Mouse (Mus musculus) liver, adult 2 months (tissue): Measurements from ENCODE around the gene Popdc3. TPM values are rescaled to one million over a fixed set of nuclear protein-coding genes. Genes with fewer than 3 reads are reported as not detected.
"Not testable (repeated sequence)": the region's sequence is repeated elsewhere in the genome, so short reads cannot be mapped to it uniquely, and the experiment has no call there.

Experiments used
- DNase-seq: peaks from one replicate; pipeline ENCODE4 v3.0.0-alpha.2; 2011; ENCODE audit warnings: low read depth, low spot score; ENCODE audit errors: extremely low read depth
- H3K27ac ChIP-seq: fragments of 200-500 bp; replicated peaks from 2 replicates; pipeline ENCODE4 v1.5.1; 2012; ENCODE audit warnings: low read depth, mild to moderate bottlenecking, control low read depth, inconsistent platforms, low read length; ENCODE audit not compliant: insufficient read depth
- H3K27me3 ChIP-seq: fragments of 200-500 bp; 2 replicates; pipeline ENCODE4 v1.6.1; 2012; ENCODE audit warnings: mild to moderate bottlenecking, moderate library complexity, low read length, inconsistent platforms; ENCODE audit not compliant: control insufficient read depth, insufficient read depth
- H3K36me3 ChIP-seq: fragments of 200-500 bp; 2 replicates; pipeline ENCODE4 v1.6.1; 2012; ENCODE audit warnings: low read length, inconsistent platforms; ENCODE audit not compliant: control insufficient read depth, insufficient read depth
- H3K4me1 ChIP-seq: fragments of 200-500 bp; 2 replicates; pipeline ENCODE4 v1.6.1; 2011; ENCODE audit warnings: low read length; ENCODE audit not compliant: control insufficient read depth, insufficient read depth
- H3K4me3 ChIP-seq: fragments of 200-500 bp; 2 replicates; pipeline ENCODE4 v1.5.1; 2011; ENCODE audit warnings: low read depth, mild to moderate bottlenecking, control low read depth, low read length, moderate library complexity; ENCODE audit not compliant: insufficient read depth
- H3K79me2 ChIP-seq: fragments of 200-500 bp; 2 replicates; pipeline ENCODE4 v1.6.1; 2012; ENCODE audit warnings: inconsistent platforms, mild to moderate bottlenecking, low read length, moderate library complexity; ENCODE audit not compliant: control insufficient read depth, insufficient read depth
- H3K9ac ChIP-seq: fragments of 200-500 bp; 2 replicates; pipeline ENCODE4 v1.6.1; 2012; ENCODE audit warnings: low read depth, mild to moderate bottlenecking, control low read depth, inconsistent platforms, low read length
- CTCF ChIP-seq: fragments of 200-500 bp; IDR thresholded peaks from 2 replicates; pipeline ENCODE4 v1.5.1; 2011; ENCODE audit warnings: low read depth, low read length, control low read depth
- POLR2A ChIP-seq: fragments of 200-500 bp; IDR thresholded peaks from 2 replicates; pipeline ENCODE4 v1.6.1; 2011; ENCODE audit warnings: low read length, control low read depth; ENCODE audit not compliant: insufficient read depth; ENCODE audit errors: extremely low read depth
- WGBS: fragments of 180-500 bp; shearing (Covaris S2); methylation state at CpG from one replicate; pipeline ENCODE4 v1.1.7; 2018; 5-methylcytosine and 5-hydroxymethylcytosine counted together
- polyA plus RNA-seq: library from polyadenylated mRNA; depleted of rRNA; stranded (reverse); fragments of >200 nt; gene quantifications from 2 replicates; pipeline ENCODE4 v1.2.3, GENCODE M21; 2012
- total RNA-seq: library from RNA; depleted of rRNA; stranded (reverse); fragments of >200 nt; gene quantifications from 2 replicates; pipeline ENCODE4 v1.2.3, GENCODE M21; 2014

The Popdc3 gene
- total and polyA plus RNA-seq, 2 experiments = not detected

DNA sequence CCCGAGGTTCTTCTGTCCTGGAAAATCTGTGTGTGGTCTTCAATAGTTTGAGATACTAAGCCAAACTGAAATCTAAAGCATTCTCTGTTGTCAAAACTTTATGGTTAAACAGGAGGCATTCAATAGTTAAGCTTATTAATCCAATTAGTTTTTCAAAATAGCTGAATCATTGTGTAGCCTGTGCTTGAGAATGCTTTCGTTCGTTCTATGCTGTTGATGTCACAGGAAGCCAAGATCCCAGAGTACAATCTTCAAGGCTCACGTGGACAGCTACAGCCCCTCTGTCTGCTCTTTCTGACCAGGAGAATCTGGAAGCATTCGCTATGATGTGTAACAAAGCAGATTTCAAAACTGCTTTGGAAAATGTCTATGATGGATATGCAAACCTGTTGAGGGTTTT, 112.7 kb downstream of the Popdc3 start:
- no peak for DNase-seq
- Histone ChIP-seq H3K27ac (no peak overlapping the region), H3K27me3 (peaks cover 5% of the 10 kb centered on the region; the same call in 1 of the 2 replicates), H3K36me3 (no peaks in the 10 kb centered on the region), H3K4me1 (no peaks in the 10 kb centered on the region), H3K4me3 (no peak overlapping the region), H3K9ac (no peak overlapping the region), H3K79me2 (no peaks in the 10 kb centered on the region)
- 75% methylated on average over 5 of the region's 5 CpGs for whole genome bisulfite sequencing
- TF ChIP-seq POLR2A = no peak
- no peak for TF ChIP-seq CTCF

DNA sequence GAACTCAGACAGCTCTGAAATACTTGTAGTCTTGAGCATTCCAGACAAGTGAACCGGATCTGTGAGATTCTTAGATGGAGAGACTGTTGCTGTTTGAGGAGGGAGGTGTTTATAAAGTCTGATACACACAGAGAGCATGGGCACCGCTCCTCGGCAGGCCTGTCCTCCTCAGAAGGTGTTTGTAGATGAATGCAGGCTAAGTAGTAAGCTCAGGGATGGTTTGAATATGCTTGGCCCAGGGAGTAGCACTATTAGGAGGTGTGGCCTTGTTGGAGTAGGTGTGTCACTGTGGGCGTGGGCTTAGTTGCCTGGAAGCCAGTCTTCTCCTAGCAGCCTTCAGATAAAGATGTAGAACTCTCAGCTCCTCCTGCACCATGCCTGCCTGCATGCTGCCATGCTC, 114.3 kb downstream of the Popdc3 start:
- H3K36me3 ChIP-seq, DNase-seq, H3K79me2 ChIP-seq, H3K27me3 ChIP-seq, H3K9ac ChIP-seq, H3K4me1 ChIP-seq, H3K27ac ChIP-seq, H3K4me3 ChIP-seq: not testable (repeated sequence)
- 67% methylated on average over 4 of the region's 4 CpGs for WGBS

DNA sequence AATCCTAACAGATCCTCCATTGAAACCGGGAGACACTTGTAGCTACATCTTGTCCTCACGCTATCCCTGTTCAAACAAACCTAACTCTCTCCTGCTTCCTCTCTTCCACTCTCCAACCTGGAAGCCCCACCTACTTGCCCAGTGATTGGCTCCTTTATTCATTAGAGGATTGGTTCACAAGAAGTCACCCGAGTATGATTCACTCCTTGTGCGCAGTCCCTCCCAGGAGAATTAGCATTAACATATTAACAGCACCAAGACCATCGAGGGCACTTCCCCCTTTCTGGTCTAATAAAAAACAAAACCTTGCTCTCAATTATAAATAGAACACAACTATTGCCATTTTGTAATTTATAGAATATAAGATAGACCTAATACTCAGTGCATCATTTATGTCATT, 117.2 kb downstream of the Popdc3 start:
- H3K4me3 ChIP-seq = no peak overlapping the region

DNA sequence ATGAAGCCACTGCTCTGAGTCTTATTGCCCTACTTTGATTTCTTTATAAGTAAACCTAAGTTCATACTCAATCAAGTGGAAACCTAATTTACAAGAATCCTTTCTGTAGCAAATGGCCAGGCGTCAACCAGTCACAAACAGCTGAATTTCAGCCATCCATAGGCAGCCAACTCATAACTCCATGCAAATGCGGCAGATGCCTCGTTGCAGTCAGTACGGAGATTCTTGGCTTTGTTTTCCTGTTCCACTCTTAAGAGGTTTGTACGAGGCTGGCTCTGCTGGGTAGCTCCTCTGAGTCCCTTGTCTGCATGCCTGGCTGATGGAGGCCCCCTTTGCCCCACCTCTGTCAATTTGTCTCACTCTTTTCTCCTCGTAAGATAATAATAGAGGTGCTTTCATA, 120.6 kb downstream of the Popdc3 start:
- H3K79me2 ChIP-seq = no peaks in the 10 kb centered on the region
- no peaks in the 10 kb centered on the region for H3K4me1 ChIP-seq
- no peak for DNase-seq
- no peaks in the 10 kb centered on the region for H3K27me3 ChIP-seq
- no peak overlapping the region for H3K9ac ChIP-seq
- 83% methylated on average over 6 of the region's 6 CpGs for whole genome bisulfite sequencing
- no peak overlapping the region for H3K4me3 ChIP-seq
- no peaks in the 10 kb centered on the region for H3K36me3 ChIP-seq
- no peak overlapping the region for H3K27ac ChIP-seq
- TF ChIP-seq POLR2A (no peak), CTCF (no peak)

More for the DNA sequence above, 117.2 kb downstream of the Popdc3 start:
- H3K36me3 ChIP-seq = no peaks in the 10 kb centered on the region
- no peaks in the 10 kb centered on the region for H3K4me1 ChIP-seq
- TF ChIP-seq POLR2A (no peak), CTCF (no peak)
- H3K27me3 ChIP-seq = no peaks in the 10 kb centered on the region
- no peak for DNase-seq
- no peak overlapping the region for H3K9ac ChIP-seq
- H3K27ac ChIP-seq = no peak overlapping the region
- no peaks in the 10 kb centered on the region for H3K79me2 ChIP-seq
- WGBS = 72% methylated on average over 5 of the region's 5 CpGs

DNA sequence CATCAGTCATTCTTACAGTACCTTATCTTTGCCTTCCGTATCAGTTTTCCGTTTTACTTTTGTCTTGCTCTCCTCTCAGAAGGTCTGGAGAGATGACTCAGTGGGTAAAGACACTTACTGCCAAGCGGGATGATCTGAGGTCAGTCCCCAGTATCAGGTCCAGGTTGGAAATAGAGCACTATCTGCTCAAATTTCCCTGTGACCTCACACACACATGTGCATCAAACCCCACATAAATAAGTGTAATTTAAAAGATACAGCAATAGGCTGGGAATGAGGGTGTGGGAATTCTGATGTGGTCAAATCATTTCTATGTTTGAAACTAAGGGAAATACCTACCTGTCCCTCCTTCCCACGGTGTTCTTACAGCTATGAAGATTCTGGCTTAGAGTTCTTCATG, 121.6 kb downstream of the Popdc3 start:
- TF ChIP-seq POLR2A (no peak), CTCF (no peak)
- H3K79me2 ChIP-seq = no peaks in the 10 kb centered on the region
- no peak overlapping the region for H3K27ac ChIP-seq
- no peak overlapping the region for H3K4me3 ChIP-seq
- no peaks in the 10 kb centered on the region for H3K4me1 ChIP-seq
- no peak overlapping the region for H3K9ac ChIP-seq
- no peaks in the 10 kb centered on the region for H3K27me3 ChIP-seq
- H3K36me3 ChIP-seq = no peaks in the 10 kb centered on the region
- DNase-seq = no peak
- WGBS = 80% methylated on average over 4 of the region's 4 CpGs

DNA sequence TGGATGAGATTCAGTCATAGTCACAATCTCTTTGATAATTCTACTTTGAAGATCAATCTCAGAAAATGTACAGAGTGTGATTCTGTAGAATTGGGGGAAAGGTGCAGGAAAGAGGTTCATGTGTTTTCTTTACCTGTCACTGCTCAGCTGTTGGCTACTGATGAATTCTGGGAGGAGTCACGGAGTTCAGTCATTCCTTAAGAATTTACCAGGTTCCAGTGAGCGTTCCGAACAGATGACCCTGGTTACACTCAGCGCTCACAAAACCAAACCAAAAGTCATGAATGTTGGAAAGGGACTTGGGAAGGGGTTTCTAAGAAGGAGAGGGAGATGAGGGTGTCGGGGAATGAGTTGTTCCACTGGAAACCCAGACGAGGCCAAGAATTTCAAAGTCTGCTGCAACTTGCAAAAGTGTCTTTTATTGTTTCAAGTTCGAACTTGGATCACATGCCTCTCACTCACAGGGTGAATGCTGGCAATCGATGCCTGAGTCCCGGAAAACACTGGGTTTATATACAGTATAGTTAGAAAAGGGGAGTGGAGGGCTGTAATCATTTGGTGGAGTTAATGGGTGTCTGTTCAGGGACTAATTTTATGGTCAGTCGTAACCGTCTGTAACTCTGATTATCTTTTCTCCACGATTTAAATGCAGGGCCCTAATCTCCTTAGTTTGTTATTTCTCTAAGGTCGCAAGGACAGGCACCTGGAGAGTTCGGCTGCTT, 125.6 kb downstream of the Popdc3 start:
- WGBS = 68% methylated on average over 14 of the region's 14 CpGs
- Histone ChIP-seq H3K4me3 (no peak overlapping the region), H3K79me2 (no peaks in the 10 kb centered on the region)

More for the DNA sequence above, 125.6 kb downstream of the Popdc3 start:
- H3K36me3 ChIP-seq = no peaks in the 10 kb centered on the region
- no peak overlapping the region for H3K9ac ChIP-seq
- H3K27ac ChIP-seq = no peak overlapping the region
- TF ChIP-seq CTCF = no peak
- no peak for TF ChIP-seq POLR2A
- no peaks in the 10 kb centered on the region for H3K4me1 ChIP-seq
- DNase-seq = no peak
- no peaks in the 10 kb centered on the region for H3K27me3 ChIP-seq
